17 mouse cellular contexts compared by ENCODE assay signal in the genomic region with DNA sequence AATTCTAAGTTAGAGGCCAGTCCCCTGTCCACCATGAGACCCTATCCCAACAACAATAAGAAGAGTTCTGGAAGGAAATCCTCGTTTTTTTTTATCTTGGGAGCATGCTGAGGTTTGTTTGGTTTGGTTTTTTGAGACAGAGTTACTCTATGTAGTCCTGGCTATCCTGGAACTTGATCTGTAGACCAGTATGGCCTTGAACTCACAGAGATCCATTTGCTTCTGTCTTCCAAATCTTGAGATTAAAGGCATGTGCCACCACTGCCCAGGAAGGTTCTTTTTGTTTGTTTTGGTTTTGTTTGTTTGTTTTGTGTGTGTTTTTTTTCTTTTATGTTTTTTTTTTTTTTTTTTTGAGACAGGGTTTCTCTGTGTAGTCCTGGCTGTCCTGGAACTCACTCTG.
"Had no signal": no experiment of that assay in that cellular context is flagged by ENCODE, and none has a peak within 500 bp of the region (broad histone marks: within the 10 kb centered on the region; RNA-seq: fewer than 3 reads in every experiment).

No protein-coding gene starts in this region.

- H3K4me2 ChIP-seq: liver, embryonic 15.5 days; lung, embryonic 15.5 days; midbrain, embryonic 12.5 days; midbrain, embryonic 15.5 days; neural tube, embryonic 12.5 days had no signal

- H3K27ac ChIP-seq: liver, embryonic 15.5 days; lung, embryonic 15.5 days; macrophage; midbrain, embryonic 12.5 days; midbrain, embryonic 15.5 days; neural tube, embryonic 12.5 days had no signal

- H3K9ac ChIP-seq: liver, embryonic 15.5 days; liver, postnatal 0 days; lung, embryonic 15.5 days; midbrain, embryonic 12.5 days; midbrain, embryonic 15.5 days; neural tube, embryonic 12.5 days had no signal

- H3K36me3 ChIP-seq: lung, embryonic 15.5 days; midbrain, embryonic 15.5 days had no signal

- H3K9me3 ChIP-seq: liver, embryonic 15.5 days; lung, embryonic 15.5 days; megakaryocyte, embryonic 14.5 days; midbrain, embryonic 12.5 days; midbrain, embryonic 15.5 days; neural tube, embryonic 12.5 days had no signal

- H3K27me3 ChIP-seq: liver, embryonic 15.5 days; lung, embryonic 15.5 days; megakaryocyte, embryonic 14.5 days; midbrain, embryonic 12.5 days; midbrain, embryonic 15.5 days; neural tube, embryonic 12.5 days had no signal

- DNase-seq: liver, postnatal 0 days; lung, adult 2 months; lung, postnatal 14 days; lung, postnatal 36 days; right cerebral cortex, postnatal 14 days; spleen, adult 18-20 months; thymus, adult 18-20 months; thymus, postnatal 14 days; thymus, postnatal 36 days had no signal

- H3K4me1 ChIP-seq: midbrain, embryonic 12.5 days; midbrain, embryonic 15.5 days; neural tube, embryonic 12.5 days had no signal

- H3K4me3 ChIP-seq: liver, embryonic 15.5 days; lung, embryonic 15.5 days; megakaryocyte, embryonic 14.5 days; midbrain, embryonic 12.5 days; midbrain, embryonic 15.5 days; neural tube, embryonic 12.5 days had no signal

- ATAC-seq: liver, postnatal 0 days; lung, postnatal 0 days; midbrain, embryonic 15.5 days had no signal
